Mouse (Mus musculus): ENCODE measurements around the gene Sfmbt1. TPM values are rescaled to one million over a fixed set of nuclear protein-coding genes. Genes with fewer than 3 reads are reported as not detected.

Gene Sfmbt1
- polyA plus RNA-seq, 1 experiment from 2014 or later, result 15.9 TPM

DNA sequence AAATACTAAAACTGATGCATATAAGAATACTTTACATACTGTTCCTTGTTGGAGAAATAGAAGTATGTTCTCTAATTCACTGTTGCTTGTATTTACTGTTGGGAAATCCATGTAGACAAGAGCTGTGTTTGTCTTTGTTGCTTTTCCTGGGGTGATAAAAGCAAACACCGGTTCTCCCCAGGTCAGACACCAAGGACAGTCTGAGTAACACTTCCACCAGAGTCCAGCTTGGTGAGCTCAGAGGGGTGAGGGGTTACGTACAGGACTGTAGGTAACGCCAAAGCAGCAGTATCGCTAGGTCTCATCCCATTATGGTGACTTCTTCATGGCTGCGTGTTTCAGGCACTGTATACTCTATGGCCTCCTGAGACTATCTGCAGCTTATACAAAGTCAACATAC lies 20.0 kb downstream of the Sfmbt1 start:
- Histone ChIP-seq H3K4me2 (ENCODE audit: low read length) (no peak overlapping the region), H3K36me3 (ENCODE audit: control insufficient read depth, insufficient read depth, low read length) (no peaks in the 10 kb centered on the region), H3K27me3 (replicated peaks; ENCODE audit: control insufficient read depth, insufficient read depth, low read length) (no peaks in the 10 kb centered on the region), H3K4me1 (ENCODE audit: control insufficient read depth, insufficient read depth, low read depth, low read length) (no peaks in the 10 kb centered on the region), H3K4me3 (ENCODE audit: low read length) (no peak overlapping the region), H3K27ac (ENCODE audit: low read depth, low read length) (no peak overlapping the region), H3K9me3 (ENCODE audit: control insufficient read depth, low read length) (no peaks in the 10 kb centered on the region), H3K9ac (ENCODE audit: low read depth, low read length) (no peak overlapping the region)
- 96% methylated on average over 5 of the region's 5 CpGs for WGBS
- no peak for ATAC-seq

DNA sequence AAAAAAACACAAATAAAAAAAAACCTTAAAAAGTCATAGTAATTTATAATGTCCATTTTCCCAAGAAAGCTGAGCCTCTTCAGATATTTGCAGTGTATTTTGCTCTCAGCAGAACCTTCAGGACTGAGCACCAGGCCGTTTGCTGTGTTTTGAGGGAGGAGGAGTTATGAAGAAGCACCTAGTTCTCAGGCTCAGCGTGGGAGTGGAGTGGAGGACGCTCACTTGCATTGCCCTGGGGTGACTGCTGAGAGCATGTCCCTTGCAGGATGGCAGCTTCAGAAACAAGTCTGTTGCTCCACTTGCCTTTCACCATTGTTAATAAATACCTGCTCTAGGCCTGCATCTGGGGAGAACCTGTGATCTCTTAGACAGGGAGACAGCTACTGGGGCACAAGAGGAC lies 21.2 kb downstream of the Sfmbt1 start:
- H3K9me3 ChIP-seq (ENCODE audit: control insufficient read depth, low read length), result no peaks in the 10 kb centered on the region
- 91% methylated on average over 3 of the region's 3 CpGs for WGBS
- ATAC-seq, result no peak

DNA sequence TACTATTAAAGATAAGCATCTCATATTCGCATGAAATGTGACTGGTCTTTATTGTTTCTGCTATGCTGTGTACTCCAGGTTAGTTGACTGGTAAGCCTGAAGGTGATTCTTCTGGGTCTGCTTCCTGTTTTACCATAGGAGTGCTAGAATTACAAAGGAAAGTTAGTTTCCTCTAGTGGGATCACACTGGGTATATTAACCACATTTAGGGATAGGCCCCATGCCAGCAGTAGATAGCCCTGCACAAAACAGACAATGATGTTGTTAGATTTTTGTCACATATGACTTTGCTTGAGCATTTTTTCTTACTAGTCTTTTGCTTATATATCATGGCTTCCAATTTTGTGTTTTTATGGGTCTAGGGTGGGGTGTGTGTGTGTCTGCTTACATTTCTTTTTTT lies 21.8 kb downstream of the Sfmbt1 start:
- H3K4me2 ChIP-seq (ENCODE audit: low read length), result no peak overlapping the region
- no peaks in the 10 kb centered on the region for H3K27me3 ChIP-seq (replicated peaks; ENCODE audit: control insufficient read depth, insufficient read depth, low read length)
- WGBS, result 95% methylated on average over 1 of the region's 1 CpGs
- H3K36me3 ChIP-seq (ENCODE audit: control insufficient read depth, insufficient read depth, low read length), result no peaks in the 10 kb centered on the region
- H3K9me3 ChIP-seq (ENCODE audit: control insufficient read depth, low read length), result no peaks in the 10 kb centered on the region
- no peak for ATAC-seq
- no peak overlapping the region for H3K27ac ChIP-seq (ENCODE audit: low read depth, low read length)
- H3K4me3 ChIP-seq (ENCODE audit: low read length), result no peak overlapping the region
- no peaks in the 10 kb centered on the region for H3K4me1 ChIP-seq (ENCODE audit: control insufficient read depth, insufficient read depth, low read depth, low read length)
- no peak overlapping the region for H3K9ac ChIP-seq (ENCODE audit: low read depth, low read length)

More for the DNA sequence above, 21.2 kb downstream of the Sfmbt1 start:
- no peak overlapping the region for H3K27ac ChIP-seq (ENCODE audit: low read depth, low read length)
- H3K36me3 ChIP-seq (ENCODE audit: control insufficient read depth, insufficient read depth, low read length), result no peaks in the 10 kb centered on the region
- H3K9ac ChIP-seq (ENCODE audit: low read depth, low read length), result no peak overlapping the region
- no peaks in the 10 kb centered on the region for H3K4me1 ChIP-seq (ENCODE audit: control insufficient read depth, insufficient read depth, low read depth, low read length)
- no peak overlapping the region for H3K4me3 ChIP-seq (ENCODE audit: low read length)
- H3K27me3 ChIP-seq (replicated peaks; ENCODE audit: control insufficient read depth, insufficient read depth, low read length), result no peaks in the 10 kb centered on the region
- no peak overlapping the region for H3K4me2 ChIP-seq (ENCODE audit: low read length)

DNA sequence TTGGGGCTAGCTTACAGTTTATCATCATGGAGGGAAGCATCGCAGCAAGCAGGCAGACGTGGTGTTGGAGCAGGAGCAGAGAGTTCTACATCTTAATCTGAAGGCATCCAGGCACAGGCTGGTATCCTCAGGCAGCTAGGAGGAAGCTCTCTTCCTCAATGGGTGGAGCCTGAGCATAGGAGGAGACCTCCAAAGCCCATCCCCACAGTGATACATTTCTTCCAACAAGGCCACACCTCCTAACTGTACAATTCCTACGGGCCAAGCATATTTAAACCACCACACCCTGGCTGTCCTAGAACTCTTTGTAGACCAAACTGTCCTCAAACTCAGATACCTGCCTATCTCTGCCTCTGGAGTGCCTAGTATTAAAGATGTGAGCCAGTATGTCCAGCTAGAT lies 29.2 kb downstream of the Sfmbt1 start:
- no peaks in the 10 kb centered on the region for H3K4me1 ChIP-seq (ENCODE audit: control insufficient read depth, insufficient read depth, low read depth, low read length)
- no peaks in the 10 kb centered on the region for H3K36me3 ChIP-seq (ENCODE audit: control insufficient read depth, insufficient read depth, low read length)
- H3K27ac ChIP-seq (ENCODE audit: low read depth, low read length), result no peak overlapping the region
- ATAC-seq, result no peak
- H3K27me3 ChIP-seq (replicated peaks; ENCODE audit: control insufficient read depth, insufficient read depth, low read length), result no peaks in the 10 kb centered on the region
- no peak overlapping the region for H3K4me2 ChIP-seq (ENCODE audit: low read length)
- 90% methylated on average over 3 of the region's 3 CpGs for WGBS
- H3K9me3 ChIP-seq (ENCODE audit: control insufficient read depth, low read length), result no peaks in the 10 kb centered on the region
- H3K9ac ChIP-seq (ENCODE audit: low read depth, low read length), result no peak overlapping the region
- no peak overlapping the region for H3K4me3 ChIP-seq (ENCODE audit: low read length)

DNA sequence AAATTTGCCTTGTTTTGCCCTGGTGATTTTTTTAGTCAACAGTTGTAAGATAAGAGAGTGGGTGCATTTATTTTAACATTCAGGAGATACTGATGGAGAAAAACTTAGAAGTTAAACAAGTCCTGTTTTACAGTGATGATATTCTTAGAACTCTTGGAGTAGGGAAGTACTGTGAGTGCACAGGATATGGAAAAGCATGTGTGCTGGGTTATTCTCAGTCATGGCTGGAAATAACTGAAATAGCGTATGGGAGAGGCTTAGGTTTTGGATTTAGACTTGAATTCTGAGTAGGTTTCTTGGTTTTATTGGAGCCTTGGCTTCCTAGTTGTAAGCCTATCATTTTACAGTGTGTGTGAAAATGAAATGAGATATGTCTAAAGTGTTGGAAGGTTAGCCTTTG lies 31.5 kb downstream of the Sfmbt1 start:
- Histone ChIP-seq H3K9ac (ENCODE audit: low read depth, low read length) (no peak overlapping the region), H3K27ac (ENCODE audit: low read depth, low read length) (no peak overlapping the region), H3K4me3 (ENCODE audit: low read length) (no peak overlapping the region), H3K4me2 (ENCODE audit: low read length) (no peak overlapping the region), H3K36me3 (ENCODE audit: control insufficient read depth, insufficient read depth, low read length) (no peaks in the 10 kb centered on the region), H3K4me1 (ENCODE audit: control insufficient read depth, insufficient read depth, low read depth, low read length) (no peaks in the 10 kb centered on the region), H3K27me3 (replicated peaks; ENCODE audit: control insufficient read depth, insufficient read depth, low read length) (no peaks in the 10 kb centered on the region), H3K9me3 (ENCODE audit: control insufficient read depth, low read length) (no peaks in the 10 kb centered on the region)
- WGBS, result 93% methylated on average over 1 of the region's 1 CpGs
- no peak for ATAC-seq

DNA sequence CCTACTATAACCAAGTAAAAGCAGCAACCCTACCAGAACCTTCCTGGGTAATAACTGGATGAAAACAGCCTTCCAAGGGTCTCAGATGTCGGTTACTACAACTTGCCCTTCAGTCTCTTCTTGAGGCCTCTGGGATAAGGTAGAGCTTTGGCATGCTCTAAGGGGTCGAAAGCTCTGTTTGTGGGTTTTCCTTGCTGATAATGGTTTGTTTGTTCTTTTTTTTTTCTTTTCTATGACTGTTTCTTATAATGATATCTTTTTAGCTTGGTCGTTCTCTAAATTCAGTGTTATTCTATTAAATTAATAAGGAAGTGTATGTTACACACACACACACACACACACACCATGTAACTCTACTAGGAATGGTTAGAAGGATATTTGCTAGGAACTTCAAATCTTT lies 42.6 kb downstream of the Sfmbt1 start:
- no peak overlapping the region for H3K27ac ChIP-seq (ENCODE audit: low read depth, low read length)
- no peaks in the 10 kb centered on the region for H3K4me1 ChIP-seq (ENCODE audit: control insufficient read depth, insufficient read depth, low read depth, low read length)
- no peaks in the 10 kb centered on the region for H3K9me3 ChIP-seq (ENCODE audit: control insufficient read depth, low read length)
- ATAC-seq, result no peak
- H3K36me3 ChIP-seq (ENCODE audit: control insufficient read depth, insufficient read depth, low read length), result no peaks in the 10 kb centered on the region
- no peak overlapping the region for H3K4me3 ChIP-seq (ENCODE audit: low read length)
- H3K4me2 ChIP-seq (ENCODE audit: low read length), result no peak overlapping the region
- H3K27me3 ChIP-seq (replicated peaks; ENCODE audit: control insufficient read depth, insufficient read depth, low read length), result no peaks in the 10 kb centered on the region
- WGBS, result 91% methylated on average over 3 of the region's 3 CpGs
- H3K9ac ChIP-seq (ENCODE audit: low read depth, low read length), result no peak overlapping the region

DNA sequence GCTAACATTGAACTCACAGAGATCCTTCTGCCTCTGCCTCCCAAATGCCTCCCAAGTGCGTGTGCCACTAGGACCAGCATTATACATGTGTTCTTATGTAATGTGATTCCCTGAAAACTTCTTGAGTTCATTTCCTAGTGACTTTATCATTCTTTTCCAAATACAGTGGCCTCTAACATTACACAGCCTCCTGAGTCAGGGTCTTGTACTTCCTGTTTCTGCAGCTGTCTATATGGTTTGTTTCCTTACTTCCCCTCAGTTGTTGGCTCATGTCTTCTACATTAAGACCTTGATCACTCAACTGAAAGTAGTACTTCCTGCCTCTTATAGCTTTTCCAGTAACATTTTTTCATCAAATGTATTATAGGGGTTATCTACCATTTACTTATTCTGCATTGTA lies 46.6 kb downstream of the Sfmbt1 start:
- no peak for ATAC-seq
- no peak overlapping the region for H3K9ac ChIP-seq (ENCODE audit: low read depth, low read length)
- H3K4me2 ChIP-seq (ENCODE audit: low read length), result no peak overlapping the region
- no peaks in the 10 kb centered on the region for H3K27me3 ChIP-seq (replicated peaks; ENCODE audit: control insufficient read depth, insufficient read depth, low read length)
- no peak overlapping the region for H3K4me3 ChIP-seq (ENCODE audit: low read length)
- no peaks in the 10 kb centered on the region for H3K4me1 ChIP-seq (ENCODE audit: control insufficient read depth, insufficient read depth, low read depth, low read length)
- no peaks in the 10 kb centered on the region for H3K36me3 ChIP-seq (ENCODE audit: control insufficient read depth, insufficient read depth, low read length)
- WGBS, result 94% methylated on average over 1 of the region's 1 CpGs
- H3K27ac ChIP-seq (ENCODE audit: low read depth, low read length), result no peak overlapping the region
- H3K9me3 ChIP-seq (ENCODE audit: control insufficient read depth, low read length), result no peaks in the 10 kb centered on the region

DNA sequence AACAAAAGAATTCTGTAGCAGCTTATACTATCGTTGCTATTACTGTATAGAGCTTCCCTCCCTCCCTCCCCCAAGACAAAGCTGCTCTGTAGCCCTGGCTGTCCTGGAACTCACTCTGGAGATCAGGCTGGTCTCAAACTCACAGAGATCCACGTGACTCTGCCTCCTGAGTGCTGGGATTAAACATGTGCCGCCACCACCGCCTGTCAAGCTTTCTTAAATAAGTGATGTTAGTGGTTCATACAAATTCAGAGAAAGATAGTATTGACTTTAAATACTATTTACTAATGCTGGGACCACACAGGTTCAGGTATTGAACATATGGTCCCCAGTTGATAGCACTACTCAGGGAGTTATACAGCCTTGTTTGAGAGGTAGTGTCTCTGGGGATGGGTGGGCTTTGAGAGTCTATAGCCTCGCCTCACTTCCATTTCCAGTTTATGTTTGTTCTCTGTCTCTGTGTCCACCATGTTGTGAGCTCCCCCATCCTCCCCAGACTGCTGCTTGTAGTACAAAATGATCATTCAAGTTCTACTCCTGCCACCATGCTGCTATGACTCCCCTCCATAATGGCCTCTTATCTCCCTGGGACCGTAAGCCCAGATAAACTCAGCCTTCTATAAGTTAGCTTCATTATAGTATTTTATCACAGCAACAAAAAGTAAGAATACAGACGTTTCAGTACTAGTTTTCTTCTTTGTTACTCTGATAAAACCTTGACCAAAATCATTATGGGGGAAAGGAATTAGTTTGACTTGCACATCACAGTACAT lies 47.7 kb downstream of the Sfmbt1 start:
- no peak overlapping the region for H3K27ac ChIP-seq (ENCODE audit: low read depth, low read length)
- no peak overlapping the region for H3K4me3 ChIP-seq (ENCODE audit: low read length)
- no peak overlapping the region for H3K9ac ChIP-seq (ENCODE audit: low read depth, low read length)
- WGBS, result 94% methylated on average over 7 of the region's 7 CpGs
- no peak for ATAC-seq
- no peaks in the 10 kb centered on the region for H3K9me3 ChIP-seq (ENCODE audit: control insufficient read depth, low read length)
- H3K4me1 ChIP-seq (ENCODE audit: control insufficient read depth, insufficient read depth, low read depth, low read length), result no peaks in the 10 kb centered on the region
- H3K4me2 ChIP-seq (ENCODE audit: low read length), result no peak overlapping the region
- H3K27me3 ChIP-seq (replicated peaks; ENCODE audit: control insufficient read depth, insufficient read depth, low read length), result no peaks in the 10 kb centered on the region
- H3K36me3 ChIP-seq (ENCODE audit: control insufficient read depth, insufficient read depth, low read length), result no peaks in the 10 kb centered on the region

DNA sequence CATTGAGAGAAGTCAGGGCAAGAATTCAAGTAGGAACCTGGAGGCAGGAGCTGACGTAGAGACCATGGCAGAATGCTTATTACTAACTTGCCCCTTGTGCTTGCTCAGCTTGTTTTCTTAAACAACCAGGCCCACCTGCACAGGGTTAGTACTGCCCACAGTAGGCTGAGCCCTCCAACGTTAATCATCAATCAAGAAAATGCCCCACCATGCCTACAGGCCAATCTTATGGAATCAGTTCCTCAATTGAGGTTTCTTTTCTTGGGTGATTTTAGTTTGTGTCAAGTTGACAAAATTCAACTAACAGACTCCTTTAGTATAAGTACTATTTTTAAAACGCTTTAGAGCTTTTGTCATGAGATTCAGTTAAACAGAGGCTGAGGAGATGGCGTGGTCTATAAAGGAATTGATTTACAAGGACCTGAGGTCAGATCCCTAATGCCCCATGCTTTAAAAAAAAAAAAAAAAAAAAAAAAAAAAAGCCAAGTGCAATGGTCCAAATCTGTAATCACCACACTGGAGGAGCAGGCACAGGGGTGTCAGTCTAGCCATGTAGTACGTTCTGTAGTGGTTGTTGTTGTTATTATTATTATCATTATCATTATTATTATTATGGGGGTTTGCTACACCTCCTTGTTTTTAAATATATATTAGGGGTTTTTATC lies 48.4 kb downstream of the Sfmbt1 start:
- H3K27ac ChIP-seq (ENCODE audit: low read depth, low read length), result no peak overlapping the region
- 83% methylated on average over 5 of the region's 5 CpGs for WGBS
- H3K9ac ChIP-seq (ENCODE audit: low read depth, low read length), result no peak overlapping the region
- no peak for ATAC-seq
- H3K4me1 ChIP-seq (ENCODE audit: control insufficient read depth, insufficient read depth, low read depth, low read length), result no peaks in the 10 kb centered on the region
- no peaks in the 10 kb centered on the region for H3K9me3 ChIP-seq (ENCODE audit: control insufficient read depth, low read length)
- H3K4me2 ChIP-seq (ENCODE audit: low read length), result no peak overlapping the region
- no peaks in the 10 kb centered on the region for H3K27me3 ChIP-seq (replicated peaks; ENCODE audit: control insufficient read depth, insufficient read depth, low read length)
- H3K4me3 ChIP-seq (ENCODE audit: low read length), result no peak overlapping the region
- H3K36me3 ChIP-seq (ENCODE audit: control insufficient read depth, insufficient read depth, low read length), result peaks cover 5% of the 10 kb centered on the region; the same call in 1 of the 2 replicates
